Mouse (Mus musculus) ES-Bruce4 (cell line): ENCODE data around the gene Rnft1.

Experiments used
- CTCF ChIP-seq: IDR thresholded peaks from one replicate; pipeline ENCODE4 v1.8.1; 2011; ENCODE audit warnings: low read depth, low read length
- EP300 ChIP-seq: IDR thresholded peaks from 2 replicates; pipeline ENCODE4 v1.6.1; 2011; ENCODE audit warnings: low read depth, low read length; ENCODE audit not compliant: insufficient read depth
- POLR2A ChIP-seq: IDR thresholded peaks from one replicate; pipeline ENCODE4 v1.8.1; 2011; ENCODE audit warnings: low read length; ENCODE audit not compliant: insufficient read depth

GRCm38 (mm10) chr11:86468971-86469370, 15.5 kb upstream of the Rnft1 start:
- TF ChIP-seq CTCF: no peak
- no peak for TF ChIP-seq POLR2A
- no peak for TF ChIP-seq EP300
